Mouse (Mus musculus) ES-E14 (cell line): Measurements from ENCODE around the gene Snapc1. TPM values are rescaled to one million over a fixed set of nuclear protein-coding genes. Genes with fewer than 3 reads are reported as not detected.

Experiments used
- DNase-seq: peaks from one replicate; pipeline ENCODE4 v3.0.0-alpha.2; 2013; ENCODE audit warnings: low read depth, low spot score
- H3K27ac ChIP-seq: 2 replicates; pipeline ENCODE4 v1.5.1; 2012; ENCODE audit warnings: low read depth, mild to moderate bottlenecking, low read length, moderate library complexity, mixed read lengths; ENCODE audit not compliant: poor library complexity, insufficient read depth, severe bottlenecking
- H3K36me3 ChIP-seq: 2 replicates; pipeline ENCODE4 v1.6.1; 2012; ENCODE audit warnings: mild to moderate bottlenecking, low read length, moderate library complexity, mixed read lengths; ENCODE audit not compliant: control insufficient read depth, poor library complexity, insufficient read depth, severe bottlenecking
- H3K4me1 ChIP-seq, 2 experiments: fragments of 150-350 bp in 1 of 2; sonication (generic) in 1 of 2; 2 replicates each; pipeline ENCODE4 v1.6.1; 2012; ENCODE audit warnings: low read length in 2 of 2, mild to moderate bottlenecking in 1 of 2, mixed read lengths in 1 of 2; ENCODE audit not compliant: control insufficient read depth in 2 of 2, insufficient read depth in 2 of 2, poor library complexity in 1 of 2
- H3K4me3 ChIP-seq, 2 experiments: fragments of 150-350 bp in 1 of 2; sonication (generic) in 1 of 2; 2 replicates each; pipeline ENCODE4 v1.5.1; 2012; ENCODE audit warnings: low read length in 2 of 2, low read depth in 1 of 2, mild to moderate bottlenecking in 1 of 2, mixed read lengths in 1 of 2; ENCODE audit not compliant: insufficient read depth in 1 of 2, poor library complexity in 1 of 2, severe bottlenecking in 1 of 2
- H3K9ac ChIP-seq: 2 replicates; pipeline ENCODE4 v1.6.1; 2012; ENCODE audit warnings: low read depth, mild to moderate bottlenecking, low read length, mixed read lengths; ENCODE audit not compliant: poor library complexity, insufficient read depth, severe bottlenecking
- H3K9me3 ChIP-seq: fragments of 150-350 bp; sonication (generic); 2 replicates; pipeline ENCODE4 v1.6.1; 2012; ENCODE audit warnings: low read depth, mild to moderate bottlenecking, low read length; ENCODE audit not compliant: control insufficient read depth, insufficient read depth
- CHD2 ChIP-seq: IDR thresholded peaks from 2 replicates; pipeline ENCODE4 v1.6.1; 2014; ENCODE audit warnings: mild to moderate bottlenecking, low read depth, low read length, inconsistent platforms
- HCFC1 ChIP-seq: IDR thresholded peaks from 2 replicates; pipeline ENCODE4 v1.6.1; 2012; ENCODE audit warnings: low read length, inconsistent platforms, borderline replicate concordance; ENCODE audit not compliant: insufficient read depth
- MAFK ChIP-seq: IDR thresholded peaks from 2 replicates; pipeline ENCODE4 v1.6.1; 2014; ENCODE audit warnings: mild to moderate bottlenecking, low read depth, low read length, inconsistent platforms; ENCODE audit not compliant: insufficient read depth
- ZC3H11A ChIP-seq: IDR thresholded peaks from 2 replicates; pipeline ENCODE4 v1.6.1; 2012; ENCODE audit warnings: low read depth, mild to moderate bottlenecking, inconsistent platforms, low read length, borderline replicate concordance
- ZNF384 ChIP-seq: IDR thresholded peaks from 2 replicates; pipeline ENCODE4 v1.6.1; 2012; ENCODE audit warnings: low read depth, low read length, inconsistent platforms
- in situ Hi-C, 2 experiments: fragments of 600-800 bp; cut with MboI; formaldehyde crosslinking; loops; one replicate each; pipeline ENCODE4 v1.15.1; 2025; ENCODE audit warnings: low sequenced_read_pairs in 2 of 2, inconsistent platforms in 1 of 2; ENCODE audit not compliant: unreplicated experiment in 2 of 2
- total RNA-seq: library from RNA; depleted of rRNA; stranded (reverse); fragments of 300-350 nt; gene quantifications from 2 replicates; pipeline ENCODE4 v1.2.3, GENCODE M21; 2012; rRNA removed

The Snapc1 gene
- 12.3 and 14.0 TPM in 2 replicates for total RNA-seq

- Histone ChIP-seq H3K27ac (no peak within 1 kb of the TSS), H3K9ac (peak within 1 kb of the TSS; percentile 78), H3K36me3 (peaks cover 8% of the 10 kb centered on the region), H3K9me3 (no peaks in the 10 kb centered on the region), H3K4me1 (no peaks in the 10 kb centered on the region), H3K4me3 (peak within 1 kb of the TSS; percentile 90 to 92)
- TF ChIP-seq CHD2: no peak
- TF ChIP-seq ZC3H11A: no peak
- no peak for TF ChIP-seq HCFC1
- TF ChIP-seq MAFK: no peak
- TF ChIP-seq ZNF384: no peak
- peak; percentile 98 for DNase-seq
- in situ Hi-C loops: no loop called here
These were observed at the start of gene Snapc1 for GRCm38 (mm10) chr12:73964291-73965281. Snapc1 (plus strand) TSS chr12:73964481.

- TF ChIP-seq ZNF384 (no peak), MAFK (no peak), ZC3H11A (no peak), CHD2 (no peak), HCFC1 (no peak)
- no peak overlapping the region for H3K9ac ChIP-seq
- H3K4me3 ChIP-seq: no peak overlapping the region
- in situ Hi-C loops: no loop called here
- DNase-seq: no peak
- no peak overlapping the region for H3K27ac ChIP-seq
- no peaks in the 10 kb centered on the region for H3K36me3 ChIP-seq
- no peaks in the 10 kb centered on the region for H3K9me3 ChIP-seq
- no peaks in the 10 kb centered on the region for H3K4me1 ChIP-seq
These were observed 45.8 kb upstream of the Snapc1 start for GRCm38 (mm10) chr12:73918479-73918878.

GRCm38 (mm10) chr12:73930266-73930665, 34.0 kb upstream of the Snapc1 start:
- in situ Hi-C loops: no loop called here
- no peak for DNase-seq
- Histone ChIP-seq H3K4me3 (no peak overlapping the region), H3K27ac (no peak overlapping the region), H3K4me1 (no peaks in the 10 kb centered on the region), H3K9me3 (no peaks in the 10 kb centered on the region), H3K36me3 (peaks cover 11% of the 10 kb centered on the region), H3K9ac (no peak overlapping the region)
- TF ChIP-seq HCFC1 (no peak), MAFK (no peak), CHD2 (no peak), ZC3H11A (no peak), ZNF384 (no peak)

GRCm38 (mm10) chr12:73931274-73931673, 33.0 kb upstream of the Snapc1 start:
- TF ChIP-seq ZNF384 (no peak), MAFK (no peak), HCFC1 (no peak), CHD2 (no peak), ZC3H11A (no peak)
- H3K4me3 ChIP-seq: no peak overlapping the region
- peak; percentile 44 for DNase-seq
- no peak overlapping the region for H3K9ac ChIP-seq
- H3K9me3 ChIP-seq: no peaks in the 10 kb centered on the region
- no peaks in the 10 kb centered on the region for H3K4me1 ChIP-seq
- no peak overlapping the region for H3K27ac ChIP-seq
- in situ Hi-C loops: no loop called here
- H3K36me3 ChIP-seq: peaks cover 11% of the 10 kb centered on the region
